Mouse (Mus musculus): ENCODE measurements around the gene Lrp6.

GRCm38 (mm10) chr6:134466671-134467229 is 100.0 kb downstream of the Lrp6 start:
- no peak for TF ChIP-seq CTCF (IDR thresholded peaks at IDR 0.05; ENCODE audit: low read depth, low read length)
- no peak for TF ChIP-seq GATA1 (IDR thresholded peaks at IDR 0.05; ENCODE audit: borderline replicate concordance, low read length)
